ENCODE assay signal across 8 mouse cellular contexts in the genomic region with DNA sequence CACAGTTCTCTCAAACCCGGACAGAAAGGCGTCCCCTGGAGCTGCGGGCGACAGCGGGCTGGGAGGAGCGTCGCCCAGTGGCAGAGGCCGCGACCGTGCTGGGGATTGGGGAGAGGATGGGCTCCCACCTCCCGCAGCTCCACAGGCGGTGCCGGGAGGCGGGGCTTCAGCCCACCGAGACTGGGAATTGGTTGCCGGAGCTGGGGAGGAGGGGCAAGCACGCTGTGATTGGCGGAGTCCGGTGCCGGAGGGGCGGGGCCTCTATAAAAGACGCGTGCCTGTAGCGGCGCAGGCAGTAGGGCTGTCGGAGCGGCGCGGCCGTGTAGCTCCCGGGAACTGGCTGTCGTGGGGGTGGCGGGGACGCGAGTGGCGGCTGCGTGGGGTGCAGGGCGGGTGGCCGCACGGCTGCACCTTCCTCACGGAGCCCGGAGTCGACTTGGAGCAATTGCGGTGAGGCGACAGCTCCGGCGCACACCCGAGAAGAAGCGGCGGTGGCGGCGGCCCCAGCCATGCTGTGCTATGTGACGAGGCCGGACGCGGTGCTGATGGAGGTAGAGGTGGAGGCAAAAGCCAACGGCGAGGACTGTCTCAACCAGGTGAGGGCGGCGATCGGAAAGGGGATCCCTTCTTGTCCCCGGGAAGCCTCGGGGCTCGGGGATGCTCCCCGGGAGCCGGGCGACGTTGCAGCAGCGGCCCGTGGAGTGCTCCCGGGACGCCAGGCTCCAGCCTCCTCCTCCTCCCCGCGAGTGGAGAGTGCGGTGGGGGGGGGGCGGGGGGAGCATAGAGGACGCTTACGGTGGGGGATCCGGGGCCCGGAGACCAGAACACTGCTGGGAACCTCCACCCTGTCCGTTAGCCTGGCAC. TPM values are rescaled to one million over a fixed set of nuclear protein-coding genes. Genes with fewer than 3 reads are reported as not detected.
DNase-seq lines count a peak whose midpoint lies in the region; ATAC-seq and TF ChIP-seq lines count a peak whose summit lies in the region.

A gene (plus strand): TSS at position 295 of the 864 bp plus-strand sequence.

- peak within 1 kb of the TSS; percentile 99 for H3K4me2 ChIP-seq in forebrain, embryonic 12.5 days
- H3K4me2 ChIP-seq in heart, embryonic 16.5 days (ENCODE audit: low read depth, low read length), result peak within 1 kb of the TSS; percentile 97
- H3K4me2 ChIP-seq in liver, embryonic 14.5 days (ENCODE audit: low read depth), result peak within 1 kb of the TSS; percentile 91
- peak within 1 kb of the TSS; percentile 91 for H3K4me2 ChIP-seq in stomach, embryonic 15.5 days

- 0 out of 2 replicates have a peak within 1 kb of the TSS, but pooled peaks have one; percentile 36 for H3K27ac ChIP-seq in forebrain, embryonic 12.5 days
- H3K27ac ChIP-seq in heart, embryonic 16.5 days (ENCODE audit: low read length), result peak within 1 kb of the TSS; percentile 77
- peak within 1 kb of the TSS; percentile 75 for H3K27ac ChIP-seq in liver, embryonic 14.5 days
- H3K27ac ChIP-seq in stomach, embryonic 15.5 days, result peak within 1 kb of the TSS; percentile 74; the same call in 1 of the 2 replicates

- peak; percentile 98 for DNase-seq in c-Kit-positive CD71-positive TER-119-positive erythroid progenitor cells, embryonic 14.5 days (ENCODE audit: low spot score)
- DNase-seq in kidney, postnatal 36 days, result peak; percentile 99 to 100
- peak; percentile 94 to 96 (median 96) for DNase-seq in liver, embryonic 14.5 days (ENCODE audit: low read depth in 3 of 3, low spot score in 3 of 3)
- DNase-seq in neural tube, embryonic 10.5 days (ENCODE audit: extremely low spot score, low spot score), result peak; percentile 97

- peaks cover 14% of the 10 kb centered on the region for H3K27me3 ChIP-seq in E14TG2a.4 (ENCODE audit: insufficient read depth, low read length)
- H3K27me3 ChIP-seq in forebrain, embryonic 12.5 days, result peaks cover 17% of the 10 kb centered on the region
- H3K27me3 ChIP-seq in heart, embryonic 16.5 days (ENCODE audit: control insufficient read depth, insufficient read depth, low read length), result no peaks in the 10 kb centered on the region; the same call in 1 of the 2 replicates
- no peaks in the 10 kb centered on the region; the same call in 1 of the 2 replicates for H3K27me3 ChIP-seq in liver, embryonic 14.5 days (ENCODE audit: control insufficient read depth, insufficient read depth, low read length)
- H3K27me3 ChIP-seq in stomach, embryonic 15.5 days (replicated peaks), result no peaks in the 10 kb centered on the region

- peaks cover 12% of the 10 kb centered on the region; the same call in 1 of the 2 replicates for H3K36me3 ChIP-seq in E14TG2a.4 (ENCODE audit: insufficient read depth, low read length)
- no peaks in the 10 kb centered on the region for H3K36me3 ChIP-seq in forebrain, embryonic 12.5 days (replicated peaks)
- no peaks in the 10 kb centered on the region for H3K36me3 ChIP-seq in heart, embryonic 16.5 days (ENCODE audit: control insufficient read depth, insufficient read depth)
- H3K36me3 ChIP-seq in liver, embryonic 14.5 days (replicated peaks; ENCODE audit: control insufficient read depth, insufficient read depth, low read depth), result peaks cover 30% of the 10 kb centered on the region
- H3K36me3 ChIP-seq in stomach, embryonic 15.5 days, result no peaks in the 10 kb centered on the region

- TF ChIP-seq CTCF in E14TG2a.4 (conservative IDR thresholded peaks at IDR 0.05; ENCODE audit: low read length), result no peak
- peak; percentile 78 for TF ChIP-seq CTCF in liver, embryonic 14.5 days (IDR thresholded peaks at IDR 0.05; ENCODE audit: low read depth)

- peak; percentile 99 for ATAC-seq in forebrain, embryonic 12.5 days (ENCODE audit: low FRiP score)
- peak; percentile 98 for ATAC-seq in heart, embryonic 16.5 days (replicated peaks; ENCODE audit: extremely low read depth, insufficient read depth, low FRiP score)
- ATAC-seq in liver, embryonic 14.5 days (ENCODE audit: insufficient read depth), result peak; percentile 93
- peak; percentile 95 for ATAC-seq in stomach, embryonic 15.5 days (ENCODE audit: insufficient read depth, low FRiP score, low read depth)

- no peaks in the 10 kb centered on the region for H3K9me3 ChIP-seq in E14TG2a.4 (ENCODE audit: low read length)
- no peaks in the 10 kb centered on the region for H3K9me3 ChIP-seq in forebrain, embryonic 12.5 days
- no peaks in the 10 kb centered on the region for H3K9me3 ChIP-seq in heart, embryonic 16.5 days (replicated peaks; ENCODE audit: control insufficient read depth, low read length)
- H3K9me3 ChIP-seq in liver, embryonic 14.5 days (ENCODE audit: control insufficient read depth, low read length), result no peaks in the 10 kb centered on the region
- H3K9me3 ChIP-seq in stomach, embryonic 15.5 days, result no peaks in the 10 kb centered on the region

- under 1% methylated on average over 77 of the region's 81 CpGs for WGBS in forebrain, embryonic 12.5 days
- WGBS in heart, embryonic 16.5 days, result under 1% methylated on average over 77 of the region's 81 CpGs
- under 1% methylated on average over 80 of the region's 81 CpGs for WGBS in liver, embryonic 14.5 days (ENCODE audit: insufficient replicate concordance)
- under 1% methylated on average over 72 of the region's 81 CpGs for WGBS in stomach, embryonic 15.5 days

- peak within 1 kb of the TSS; percentile 68 for H3K9ac ChIP-seq in forebrain, embryonic 12.5 days
- peak within 1 kb of the TSS; percentile 76 for H3K9ac ChIP-seq in heart, embryonic 16.5 days (ENCODE audit: low read length)
- H3K9ac ChIP-seq in liver, embryonic 14.5 days (replicated peaks), result peak within 1 kb of the TSS; percentile 89
- H3K9ac ChIP-seq in stomach, embryonic 15.5 days, result peak within 1 kb of the TSS; percentile 61

- TF ChIP-seq EP300 in liver, embryonic 14.5 days (IDR thresholded peaks at IDR 0.05; ENCODE audit: low read depth), result peak; percentile 10; the same call in 1 of the 2 replicates

- H3K4me3 ChIP-seq in E14TG2a.4 (replicated peaks; ENCODE audit: low read length), result peak within 1 kb of the TSS; percentile 86
- H3K4me3 ChIP-seq in forebrain, embryonic 12.5 days (replicated peaks), result peak within 1 kb of the TSS; percentile 76
- peak within 1 kb of the TSS; percentile 91 for H3K4me3 ChIP-seq in heart, embryonic 16.5 days (ENCODE audit: low read length)
- H3K4me3 ChIP-seq in liver, embryonic 14.5 days (ENCODE audit: insufficient read depth in 1 of 2, low read depth in 2 of 2, low read length in 2 of 2), result peak within 1 kb of the TSS; percentile 80 to 88
- H3K4me3 ChIP-seq in stomach, embryonic 15.5 days (replicated peaks), result peak within 1 kb of the TSS; percentile 64

- H3K4me1 ChIP-seq in E14TG2a.4 (replicated peaks; ENCODE audit: low read depth, low read length), result peaks cover 44% of the 10 kb centered on the region
- peaks cover 14% of the 10 kb centered on the region for H3K4me1 ChIP-seq in forebrain, embryonic 12.5 days
- peaks cover 33% of the 10 kb centered on the region for H3K4me1 ChIP-seq in heart, embryonic 16.5 days (ENCODE audit: control insufficient read depth, insufficient read depth, low read length)
- peaks cover 23 to 42% of the 10 kb centered on the region in 2 experiments for H3K4me1 ChIP-seq in liver, embryonic 14.5 days (replicated peaks; ENCODE audit: control insufficient read depth in 2 of 2, insufficient read depth in 2 of 2, low read length in 1 of 2)
- peaks cover 6% of the 10 kb centered on the region for H3K4me1 ChIP-seq in stomach, embryonic 15.5 days

RNA-seq across cellular contexts. Expression of the gene that starts here (rescaled TPM):
- 5.3 and 6.8 TPM in 2 replicates for polyA plus RNA-seq in forebrain, embryonic 12.5 days (2016; fragmentation: Nextera tagmentation; extraction: Ambion mirVana)
- 10.1 and 13.2 TPM in 2 replicates for polyA plus RNA-seq in heart, embryonic 16.5 days (2015; fragmentation: Nextera tagmentation; extraction: Ambion mirVana)
- 6.6 and 8.2 TPM in 2 replicates for polyA plus RNA-seq in liver, embryonic 14.5 days (2012; rRNA removed)
- 3.2 and 3.3 TPM in 2 replicates for polyA plus RNA-seq in liver, embryonic 14.5 days (2014; fragmentation: Nextera tagmentation; extraction: Ambion mirVana)
- polyA plus RNA-seq in stomach, embryonic 15.5 days (2015; fragmentation: Nextera tagmentation; extraction: Ambion mirVana), result 11.6 and 12.2 TPM in 2 replicates

Comparison
In these comparisons a context has a peak if more than half of its experiments do, and no peak if none do; other contexts are left out.
1. Peak in every context shown above with its lines: DNase-seq, ATAC-seq, H3K4me3 ChIP-seq and H3K27ac ChIP-seq.